Mouse (Mus musculus) layer of hippocampus, postnatal 14 days (tissue): Measurements from ENCODE around the gene Gm11237. TPM values are rescaled to one million over a fixed set of nuclear protein-coding genes. Genes with fewer than 3 reads are reported as not detected.
"Not testable (repeated sequence)": the region's sequence is repeated elsewhere in the genome, so short reads cannot be mapped to it uniquely, and the experiment has no call there.

Source experiments
- DNase-seq, 2 experiments: peaks; one replicate each; pipeline ENCODE4 v3.0.0; 2021 to 2022; ENCODE audit warnings: low spot score in 2 of 2, mixed read lengths in 1 of 2
- long read RNA-seq, 2 experiments: library from polyadenylated mRNA; stranded (forward); transcript quantifications; one replicate each; pipeline ENCODE4 v2.0.0; 2021
- total RNA-seq, 2 experiments: library from RNA; stranded (reverse); gene quantifications; 2 replicates each; pipeline ENCODE4 v1.2.3; 2021

Gene Gm11237
- not detected for total RNA-seq
- long read RNA-seq, experiment 1: 0 reads
- long read RNA-seq, experiment 2: 0 reads

DNA sequence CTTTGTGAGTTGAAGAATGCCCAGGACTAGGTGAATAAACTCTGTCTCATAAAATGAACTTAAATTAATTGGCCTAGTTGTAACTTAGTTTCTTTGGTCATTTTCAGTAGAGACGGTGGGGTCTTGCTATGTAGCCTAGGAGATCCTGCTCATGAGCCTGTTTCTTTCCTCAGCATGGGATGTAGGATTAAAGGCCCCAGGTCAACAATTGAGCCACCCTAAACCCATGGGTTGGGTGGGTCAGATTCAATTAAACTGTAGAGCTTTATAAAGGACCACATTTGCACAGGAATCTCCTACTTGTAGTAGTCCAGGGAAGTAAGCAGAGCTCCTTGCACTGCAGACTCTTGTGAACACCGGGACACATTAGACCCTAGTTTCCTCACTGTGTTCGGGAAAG is at the start of gene Gm11237:
Gm11237 (plus strand) TSS at position 301 of the 400 bp plus-strand sequence.
- not testable (repeated sequence) for DNase-seq

DNA sequence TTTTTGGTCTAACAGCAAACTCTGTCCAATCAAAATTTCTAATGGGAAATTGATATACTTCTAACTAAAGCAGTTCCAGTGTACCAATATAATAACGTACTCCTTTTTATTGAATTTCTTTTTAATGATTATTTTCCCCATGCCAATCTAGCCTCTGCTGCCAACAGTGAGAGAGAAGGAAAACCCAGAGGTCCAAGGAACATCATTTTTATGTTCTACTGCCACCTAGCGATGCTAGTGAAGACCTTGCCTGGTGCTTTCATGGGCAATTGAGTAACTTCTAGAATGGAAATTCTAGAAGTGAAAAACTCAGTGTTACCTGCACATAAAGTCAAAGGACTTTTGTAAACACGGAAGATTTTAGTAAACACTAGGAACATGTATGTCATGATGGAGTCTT is 23.5 kb upstream of the Gm11237 start:
- DNase-seq: peak in 1 of 2 experiments; percentile 72

DNA sequence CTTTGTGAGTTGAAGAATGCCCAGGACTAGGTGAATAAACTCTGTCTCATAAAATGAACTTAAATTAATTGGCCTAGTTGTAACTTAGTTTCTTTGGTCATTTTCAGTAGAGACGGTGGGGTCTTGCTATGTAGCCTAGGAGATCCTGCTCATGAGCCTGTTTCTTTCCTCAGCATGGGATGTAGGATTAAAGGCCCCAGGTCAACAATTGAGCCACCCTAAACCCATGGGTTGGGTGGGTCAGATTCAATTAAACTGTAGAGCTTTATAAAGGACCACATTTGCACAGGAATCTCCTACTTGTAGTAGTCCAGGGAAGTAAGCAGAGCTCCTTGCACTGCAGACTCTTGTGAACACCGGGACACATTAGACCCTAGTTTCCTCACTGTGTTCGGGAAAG is 15.2 kb upstream of the Gm11237 start, which contains the start of gene Gm11238:
Gm11238 (plus strand) TSS at position 301 of the 400 bp plus-strand sequence.
- DNase-seq: not testable (repeated sequence)

DNA sequence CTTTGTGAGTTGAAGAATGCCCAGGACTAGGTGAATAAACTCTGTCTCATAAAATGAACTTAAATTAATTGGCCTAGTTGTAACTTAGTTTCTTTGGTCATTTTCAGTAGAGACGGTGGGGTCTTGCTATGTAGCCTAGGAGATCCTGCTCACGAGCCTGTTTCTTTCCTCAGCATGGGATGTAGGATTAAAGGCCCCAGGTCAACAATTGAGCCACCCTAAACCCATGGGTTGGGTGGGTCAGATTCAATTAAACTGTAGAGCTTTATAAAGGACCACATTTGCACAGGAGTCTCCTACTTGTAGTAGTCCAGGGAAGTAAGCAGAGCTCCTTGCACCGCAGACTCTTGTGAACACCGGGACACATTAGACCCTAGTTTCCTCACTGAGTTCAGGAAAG is 15.0 kb downstream of the Gm11237 start, which contains the start of gene Gm11236:
Gm11236 (plus strand) TSS at position 301 of the 400 bp plus-strand sequence.
- not testable (repeated sequence) for DNase-seq

DNA sequence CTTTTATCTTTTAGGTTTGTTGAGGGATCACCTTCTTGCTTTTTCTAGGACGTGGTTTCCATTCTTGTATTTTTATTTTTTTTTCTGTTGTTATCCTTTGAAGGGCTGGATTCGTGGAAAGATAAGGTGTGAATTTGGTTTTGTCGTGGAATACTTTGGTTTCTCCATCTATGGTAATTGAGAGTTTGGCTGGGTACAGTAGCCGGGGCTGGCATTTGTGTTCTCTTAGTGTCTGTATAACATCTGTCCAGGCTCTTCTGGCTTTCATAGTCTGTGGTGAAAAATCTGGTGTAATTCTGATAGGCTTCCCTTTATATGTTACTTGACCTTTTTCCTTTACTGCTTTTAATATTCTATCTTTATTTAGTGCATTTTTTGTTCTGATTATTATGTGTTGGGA is 39.1 kb downstream of the Gm11237 start:
- not testable (repeated sequence) for DNase-seq

DNA sequence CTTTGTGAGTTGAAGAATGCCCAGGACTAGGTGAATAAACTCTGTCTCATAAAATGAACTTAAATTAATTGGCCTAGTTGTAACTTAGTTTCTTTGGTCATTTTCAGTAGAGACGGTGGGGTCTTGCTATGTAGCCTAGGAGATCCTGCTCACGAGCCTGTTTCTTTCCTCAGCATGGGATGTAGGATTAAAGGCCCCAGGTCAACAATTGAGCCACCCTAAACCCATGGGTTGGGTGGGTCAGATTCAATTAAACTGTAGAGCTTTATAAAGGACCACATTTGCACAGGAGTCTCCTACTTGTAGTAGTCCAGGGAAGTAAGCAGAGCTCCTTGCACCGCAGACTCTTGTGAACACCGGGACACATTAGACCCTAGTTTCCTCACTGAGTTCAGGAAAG is 45.3 kb downstream of the Gm11237 start, which contains the start of gene Gm11239:
Gm11239 (plus strand) TSS at position 301 of the 400 bp plus-strand sequence.
- DNase-seq: not testable (repeated sequence)

Other genes with a start within 250 kb of the Gm11237 start
- not detected for gene Gm11487, start 217.9 kb upstream of the Gm11237 start, total RNA-seq
- gene Gm11238, start 15.1 kb upstream of the Gm11237 start, total RNA-seq: not detected
- not detected for gene Gm11236, start 15.1 kb downstream of the Gm11237 start, total RNA-seq
- gene Gm11239, start 45.4 kb downstream of the Gm11237 start, total RNA-seq: not detected
- gene Gm428, start 60.5 kb downstream of the Gm11237 start, total RNA-seq: not detected
- gene Rasef, start 168.0 kb downstream of the Gm11237 start, total RNA-seq: under 1 TPM; 0.25 to 0.31 TPM